Mouse (Mus musculus) MEL (cell line): ENCODE data around the gene Als2cr12. TPM values are rescaled to one million over a fixed set of nuclear protein-coding genes. Genes with fewer than 3 reads are reported as not detected.

Source experiments
- DNase-seq: peaks from one replicate; pipeline ENCODE4 v3.0.0; 2011; ENCODE audit warnings: low read depth, low spot score
- H3K27ac ChIP-seq: 2 replicates; pipeline ENCODE4 v1.5.1; 2012; ENCODE audit warnings: low read depth, mild to moderate bottlenecking, control low read depth, low read length, moderate library complexity; ENCODE audit not compliant: control insufficient read depth
- H3K27me3 ChIP-seq, 2 experiments: fragments of 150-350 bp in 1 of 2; sonication (generic) in 1 of 2; 2 replicates each; pipeline ENCODE4 v1.6.1; 2012; ENCODE audit warnings: low read length in 2 of 2, mild to moderate bottlenecking in 2 of 2, improper control_type of control experiment in 1 of 2, moderate library complexity in 1 of 2; ENCODE audit not compliant: insufficient read depth in 2 of 2, control insufficient read depth in 1 of 2
- H3K36me3 ChIP-seq, 2 experiments: 2 replicates each; pipeline ENCODE4 v1.6.1; 2012 to 2014; ENCODE audit warnings: low read length in 2 of 2, improper control_type of control experiment in 1 of 2, inconsistent platforms in 1 of 2, mild to moderate bottlenecking in 1 of 2; ENCODE audit not compliant: insufficient read depth in 2 of 2, control insufficient read depth in 1 of 2
- H3K4me1 ChIP-seq, 2 experiments: fragments of 150-350 bp in 1 of 2; sonication (generic) in 1 of 2; 2 replicates each; pipeline ENCODE4 v1.6.1; 2012; ENCODE audit warnings: low read length in 2 of 2, improper control_type of control experiment in 1 of 2, mild to moderate bottlenecking in 1 of 2; ENCODE audit not compliant: insufficient read depth in 2 of 2, control insufficient read depth in 1 of 2
- H3K4me3 ChIP-seq, 2 experiments: fragments of 150-350 bp in 1 of 2; sonication (generic) in 1 of 2; 2 replicates each; pipeline ENCODE4 v1.5.1; 2012; ENCODE audit warnings: low read depth in 2 of 2, low read length in 2 of 2, mild to moderate bottlenecking in 2 of 2, moderate library complexity in 2 of 2, control low read depth in 1 of 2, improper control_type of control experiment in 1 of 2; ENCODE audit not compliant: control insufficient read depth in 1 of 2, insufficient read depth in 1 of 2
- H3K79me2 ChIP-seq: 2 replicates; pipeline ENCODE4 v1.6.1; 2012; ENCODE audit warnings: mild to moderate bottlenecking, low read length, moderate library complexity; ENCODE audit not compliant: control insufficient read depth, poor library complexity, insufficient read depth
- H3K9ac ChIP-seq: 2 replicates; pipeline ENCODE4 v1.6.1; 2012; ENCODE audit warnings: low read depth, mild to moderate bottlenecking, control low read depth, low read length, moderate library complexity; ENCODE audit not compliant: control insufficient read depth, poor library complexity, severe bottlenecking
- H3K9me3 ChIP-seq: fragments of 150-350 bp; sonication (generic); replicated peaks from 2 replicates; pipeline ENCODE4 v1.6.1; 2012; ENCODE audit warnings: mild to moderate bottlenecking, low read length, improper control_type of control experiment, moderate library complexity; ENCODE audit not compliant: insufficient read depth
- BHLHE40 ChIP-seq: IDR thresholded peaks from 2 replicates; pipeline ENCODE4 v1.6.1; 2012; ENCODE audit warnings: low read depth, mild to moderate bottlenecking, inconsistent platforms, low read length, improper control_type of control experiment, borderline replicate concordance
- CTCF ChIP-seq, 3 experiments: IDR thresholded peaks in 2 of 3; conservative IDR thresholded peaks in 1 of 3; 2 replicates each; pipeline ENCODE4 v1.5.1; 2011 to 2012; ENCODE audit warnings: low read length in 3 of 3, low read depth in 2 of 3, mild to moderate bottlenecking in 2 of 3, improper control_type of control experiment in 1 of 3, inconsistent platforms in 1 of 3, mixed read lengths in 1 of 3, moderate library complexity in 1 of 3; ENCODE audit not compliant: control insufficient read depth in 1 of 3, insufficient read depth in 1 of 3, poor library complexity in 1 of 3, severe bottlenecking in 1 of 3
- ELF1 ChIP-seq: IDR thresholded peaks from 2 replicates; pipeline ENCODE4 v1.6.1; 2014; ENCODE audit warnings: low read depth, mild to moderate bottlenecking, inconsistent platforms, low read length, improper control_type of control experiment, moderate library complexity
- EP300 ChIP-seq, 2 experiments: IDR thresholded peaks; 2 replicates each; pipeline ENCODE4 v1.6.1; 2011; ENCODE audit warnings: improper control_type of control experiment in 2 of 2, low read length in 2 of 2, low read depth in 1 of 2, mild to moderate bottlenecking in 1 of 2
- ETS1 ChIP-seq: IDR thresholded peaks from 2 replicates; pipeline ENCODE4 v1.6.1; 2012; ENCODE audit warnings: low read depth, mild to moderate bottlenecking, inconsistent platforms, low read length, improper control_type of control experiment, moderate library complexity
- GABPA ChIP-seq: IDR thresholded peaks from 2 replicates; pipeline ENCODE4 v1.6.1; 2012; ENCODE audit warnings: low read depth, mild to moderate bottlenecking, inconsistent platforms, low read length, improper control_type of control experiment, moderate library complexity
- GATA1 ChIP-seq: IDR thresholded peaks from 2 replicates; pipeline ENCODE4 v1.6.1; 2011; ENCODE audit warnings: low read depth, low read length, improper control_type of control experiment
- HCFC1 ChIP-seq: IDR thresholded peaks from 2 replicates; pipeline ENCODE4 v1.6.1; 2012; ENCODE audit warnings: low read depth, mild to moderate bottlenecking, inconsistent platforms, low read length, improper control_type of control experiment, moderate library complexity
- KAT2A ChIP-seq: conservative IDR thresholded peaks from 2 replicates; pipeline ENCODE4 v1.6.1; 2012; ENCODE audit warnings: low read depth, low read length, improper control_type of control experiment, inconsistent platforms
- MAX ChIP-seq: IDR thresholded peaks from 2 replicates; pipeline ENCODE4 v1.6.1; 2011; ENCODE audit warnings: low read length, improper control_type of control experiment
- MEF2A ChIP-seq: IDR thresholded peaks from 2 replicates; pipeline ENCODE4 v1.6.1; 2014; ENCODE audit warnings: low read depth, mild to moderate bottlenecking, inconsistent platforms, low read length, improper control_type of control experiment; ENCODE audit not compliant: poor library complexity, insufficient replicate concordance, severe bottlenecking; ENCODE audit errors: extremely low read depth
- MXI1 ChIP-seq: IDR thresholded peaks from 2 replicates; pipeline ENCODE4 v1.6.1; 2011; ENCODE audit warnings: mild to moderate bottlenecking, low read depth, low read length, improper control_type of control experiment
- MYB ChIP-seq: IDR thresholded peaks from 2 replicates; pipeline ENCODE4 v1.6.1; 2011; ENCODE audit warnings: mild to moderate bottlenecking, low read depth, low read length, improper control_type of control experiment
- NRF1 ChIP-seq: IDR thresholded peaks from 2 replicates; pipeline ENCODE4 v1.6.1; 2014; ENCODE audit warnings: low read depth, mild to moderate bottlenecking, inconsistent platforms, low read length, improper control_type of control experiment, moderate library complexity; ENCODE audit not compliant: poor library complexity, insufficient read depth, severe bottlenecking
- POLR2A ChIP-seq, 2 experiments: IDR thresholded peaks; 2 replicates each; pipeline ENCODE4 v1.6.1; 2011 to 2012; ENCODE audit warnings: low read length in 2 of 2, mild to moderate bottlenecking in 2 of 2, control low read depth in 1 of 2, improper control_type of control experiment in 1 of 2, low read depth in 1 of 2, moderate library complexity in 1 of 2; ENCODE audit not compliant: control insufficient read depth in 1 of 2, insufficient read depth in 1 of 2, poor library complexity in 1 of 2
- POLR2AphosphoS2 ChIP-seq: IDR thresholded peaks from 2 replicates; pipeline ENCODE4 v1.6.1; 2011; ENCODE audit warnings: low read length, improper control_type of control experiment
- RCOR1 ChIP-seq: IDR thresholded peaks from 2 replicates; pipeline ENCODE4 v1.6.1; 2012; ENCODE audit warnings: low read depth, mild to moderate bottlenecking, inconsistent platforms, low read length, improper control_type of control experiment
- SIN3A ChIP-seq: IDR thresholded peaks from 2 replicates; pipeline ENCODE4 v1.6.1; 2012; ENCODE audit warnings: low read length, improper control_type of control experiment, inconsistent platforms
- TBP ChIP-seq: IDR thresholded peaks from 2 replicates; pipeline ENCODE4 v1.8.0; 2011; ENCODE audit warnings: low read depth, low read length, improper control_type of control experiment
- TCF12 ChIP-seq: IDR thresholded peaks from 2 replicates; pipeline ENCODE4 v1.6.1; 2014; ENCODE audit warnings: low read depth, mild to moderate bottlenecking, inconsistent platforms, low read length, improper control_type of control experiment, moderate library complexity
- USF1 ChIP-seq: IDR thresholded peaks from 2 replicates; pipeline ENCODE4 v1.6.1; 2014; ENCODE audit warnings: low read depth, mild to moderate bottlenecking, inconsistent platforms, low read length, improper control_type of control experiment, moderate library complexity
- ZMIZ1 ChIP-seq: IDR thresholded peaks from 2 replicates; pipeline ENCODE4 v1.6.1; 2012; ENCODE audit warnings: low read depth, mild to moderate bottlenecking, inconsistent platforms, low read length, improper control_type of control experiment, moderate library complexity
- polyA plus RNA-seq, 2 experiments: library from polyadenylated mRNA; stranded (reverse) in 1 of 2; unstranded in 1 of 2; fragments of >175 nt in 1 of 2; fragments of >200 nt in 1 of 2; gene quantifications; 2 replicates each; pipeline versions ENCODE4 v1.2.1 to v1.2.4; 2012; ENCODE audit warnings: low replicate concordance in 2 of 2, low read depth in 1 of 2; ENCODE audit not compliant: insufficient read length in 2 of 2, insufficient read depth in 1 of 2, missing spikeins in 1 of 2
- total RNA-seq: library from RNA; depleted of rRNA; stranded (reverse); fragments of 300-350 nt; gene quantifications from 2 replicates; pipeline ENCODE4 v1.2.3, GENCODE M21; 2012

The Als2cr12 gene
- total and polyA plus RNA-seq, 3 experiments = not detected

DNA sequence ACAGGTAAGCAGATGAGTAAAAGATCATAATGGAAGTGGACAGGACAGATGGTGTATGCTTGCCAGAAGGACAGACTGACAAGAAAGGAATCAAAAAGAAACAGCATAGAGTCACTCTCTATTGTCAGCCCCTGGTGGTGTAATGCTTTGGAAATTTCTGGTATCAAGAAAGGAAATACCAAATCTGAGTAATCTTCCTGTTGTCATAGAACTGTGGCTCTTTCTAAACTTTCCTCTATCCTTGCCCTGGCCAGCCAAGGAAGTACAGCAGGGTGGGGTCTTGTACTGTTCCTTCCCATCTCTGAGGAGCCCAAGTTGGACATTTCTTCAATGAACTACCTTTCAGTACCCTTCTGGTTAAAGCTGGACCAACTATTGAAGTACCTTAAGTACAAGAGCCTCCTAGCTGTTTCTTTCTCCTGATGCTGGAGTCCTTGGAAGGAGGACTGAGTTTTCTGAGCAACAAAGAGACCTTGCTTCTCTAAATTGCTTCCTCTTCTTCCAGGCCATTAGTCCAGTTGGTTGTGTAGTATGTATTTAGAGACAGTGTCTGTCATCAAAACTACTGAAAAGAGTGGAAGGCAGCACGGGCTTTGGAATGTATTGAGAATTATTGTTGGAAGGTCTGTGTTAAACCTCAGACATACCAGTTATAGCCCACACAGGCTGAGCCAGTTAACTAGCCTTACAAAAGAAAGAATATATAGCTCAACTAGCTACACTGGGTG is 31.4 kb upstream of the Als2cr12 start:
- no peak for DNase-seq
- H3K79me2 ChIP-seq = no peaks in the 10 kb centered on the region
- TF ChIP-seq SIN3A (no peak), MXI1 (no peak), TCF12 (no peak), MEF2A (no peak), POLR2AphosphoS2 (no peak), USF1 (no peak), POLR2A (IDR thresholded peaks at IDR 0.05; ENCODE audit: control insufficient read depth in 1 of 2, insufficient read depth in 1 of 2, low read depth in 1 of 2, low read length in 2 of 2, poor library complexity in 1 of 2) (no peak), TBP (no peak), ETS1 (no peak), MAX (no peak)
- TF ChIP-seq, all 39 proteins: peak for 0
- peaks cover 0 to 4% of the 10 kb centered on the region in 2 experiments; a peak in 2 of 4 replicates for H3K36me3 ChIP-seq
- H3K4me1 ChIP-seq = no peaks in the 10 kb centered on the region
- no peaks in the 10 kb centered on the region for H3K9me3 ChIP-seq
- H3K27ac ChIP-seq = no peak overlapping the region
- H3K4me3 ChIP-seq = no peak overlapping the region
- no peaks in the 10 kb centered on the region for H3K27me3 ChIP-seq
- H3K9ac ChIP-seq = no peak overlapping the region

DNA sequence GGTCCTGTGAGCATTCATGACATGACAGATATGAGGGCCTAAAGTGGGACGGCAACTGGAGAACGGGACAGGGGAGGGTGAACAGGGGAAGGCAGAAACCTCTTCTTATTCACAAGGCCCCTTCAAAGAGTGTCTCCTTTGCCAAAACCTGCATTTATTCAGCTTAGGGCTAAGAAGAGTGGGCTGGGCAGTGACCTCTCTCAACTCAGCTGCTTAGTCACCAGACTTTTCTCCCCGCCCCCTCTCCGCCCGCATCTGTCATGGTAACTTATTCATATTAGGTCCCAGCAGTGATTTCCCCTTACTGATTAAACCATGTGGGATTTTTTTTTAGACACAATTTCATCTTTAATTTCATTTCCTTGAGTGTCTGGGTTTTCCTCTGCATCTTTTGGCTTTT is 30.0 kb upstream of the Als2cr12 start:
- Histone ChIP-seq H3K4me1 (peaks cover 0 to 3% of the 10 kb centered on the region in 2 experiments; a peak in 1 of 4 replicates), H3K9ac (no peak overlapping the region), H3K27me3 (no peaks in the 10 kb centered on the region), H3K27ac (no peak overlapping the region)
- no peak for TF ChIP-seq NRF1
- no peak for TF ChIP-seq POLR2A (IDR thresholded peaks at IDR 0.05; ENCODE audit: control insufficient read depth in 1 of 2, insufficient read depth in 1 of 2, low read depth in 1 of 2, low read length in 2 of 2, poor library complexity in 1 of 2)
- no peak for TF ChIP-seq TCF12
- no peak for TF ChIP-seq KAT2A
- TF ChIP-seq BHLHE40 = no peak
- no peak for TF ChIP-seq SIN3A
- no peak for TF ChIP-seq GABPA
- no peak for TF ChIP-seq POLR2AphosphoS2
- TF ChIP-seq HCFC1 = no peak
- TF ChIP-seq MYB = no peak
- no peak for TF ChIP-seq EP300 (IDR thresholded peaks at IDR 0.05; ENCODE audit: low read depth in 1 of 2, low read length in 2 of 2)
- TF ChIP-seq CTCF (IDR thresholded peaks at IDR 0.05 in 2 of 3, conservative IDR thresholded peaks at IDR 0.05 in 1 of 3; ENCODE audit: control insufficient read depth in 1 of 3, insufficient read depth in 1 of 3, low read depth in 2 of 3, low read length in 3 of 3, poor library complexity in 1 of 3, severe bottlenecking in 1 of 3) = no peak
- TF ChIP-seq MAX = no peak
- no peak for TF ChIP-seq ETS1
- TF ChIP-seq ZMIZ1 = no peak
- TF ChIP-seq GATA1 = no peak
- no peak for TF ChIP-seq RCOR1
- TF ChIP-seq ELF1 = no peak
- TF ChIP-seq, all 39 proteins: peak for 0
- no peaks in the 10 kb centered on the region for H3K79me2 ChIP-seq
- H3K9me3 ChIP-seq = no peaks in the 10 kb centered on the region
- H3K4me3 ChIP-seq = no peak overlapping the region
- peaks cover 0 to 7% of the 10 kb centered on the region in 2 experiments; a peak in 3 of 4 replicates for H3K36me3 ChIP-seq
- no peak for DNase-seq
